In genomic region chr16:38287762-38288161, GRCm38 (mm10) we compare ENCODE assay signal across 30 mouse cellular contexts. TPM values are rescaled to one million over a fixed set of nuclear protein-coding genes. Genes with fewer than 3 reads are reported as not detected.
A peak's percentile ranks its signal among the peaks of the same experiment; 100 is the strongest.
DNase-seq lines count a peak whose midpoint lies in the region; ATAC-seq and TF ChIP-seq lines count a peak whose summit lies in the region.
"Had no signal": no experiment of that assay in that cellular context is flagged by ENCODE, and none has a peak within 500 bp of the region (broad histone marks: within the 10 kb centered on the region; RNA-seq: fewer than 3 reads in every experiment).

No protein-coding gene starts in this region.

- H3K27ac ChIP-seq in intestine, postnatal 0 days (ENCODE audit: low read depth, low read length): peak overlapping the region; percentile 87
- H3K27ac ChIP-seq in liver, embryonic 13.5 days: peak overlapping the region; percentile 58
- H3K27ac ChIP-seq in stomach, embryonic 14.5 days (ENCODE audit: low read length): no peak overlapping the region
- H3K27ac ChIP-seq in layer of hippocampus, adult 2 months: no peak overlapping the region
- H3K27ac ChIP-seq: embryonic facial prominence, embryonic 15.5 days; forebrain, embryonic 15.5 days; heart, embryonic 15.5 days; hindbrain, embryonic 15.5 days; macrophage had no signal

- H3K4me3 ChIP-seq in intestine, postnatal 0 days (ENCODE audit: low read depth, low read length): no peak overlapping the region
- no peak overlapping the region for H3K4me3 ChIP-seq in liver, embryonic 13.5 days (replicated peaks)
- H3K4me3 ChIP-seq in stomach, embryonic 14.5 days (ENCODE audit: low read depth, low read length): no peak overlapping the region
- no peak overlapping the region for H3K4me3 ChIP-seq in layer of hippocampus, adult 2 months
- H3K4me3 ChIP-seq: embryonic facial prominence, embryonic 15.5 days; forebrain, embryonic 15.5 days; heart, embryonic 15.5 days; hindbrain, embryonic 15.5 days had no signal

- 39% methylated on average over 3 of the region's 3 CpGs for WGBS in intestine, postnatal 0 days
- WGBS in liver, embryonic 13.5 days (ENCODE audit: insufficient replicate concordance): 59% methylated on average over 3 of the region's 3 CpGs
- WGBS in stomach, embryonic 14.5 days: 67% methylated on average over 3 of the region's 3 CpGs

- peak; percentile 21 for DNase-seq in embryo, embryonic 10 days (ENCODE audit: low spot score)
- DNase-seq in embryo, embryonic 11 days: no peak
- no peak for DNase-seq in liver, embryonic 13.5 days
- no peak for DNase-seq in right cerebral cortex, adult 2 months (ENCODE audit: low spot score in 2 of 2)
- DNase-seq in layer of hippocampus, adult 2 months (ENCODE audit: low spot score in 2 of 2): no peak
- no peak for DNase-seq in right cerebral cortex, postnatal 14 days
- DNase-seq: adrenal gland, postnatal 10 days; cerebellum, adult 8-10 months; cerebellum, postnatal 36 days; gastrocnemius, postnatal 10 days; heart, adult 18-20 months; heart, postnatal 36 days; midbrain, embryonic 14.5 days had no signal

- H3K4me2 ChIP-seq in intestine, postnatal 0 days (replicated peaks; ENCODE audit: low read depth): peak overlapping the region; percentile 24
- peak overlapping the region; percentile 13; the same call in 1 of the 2 replicates for H3K4me2 ChIP-seq in liver, embryonic 13.5 days
- H3K4me2 ChIP-seq in stomach, embryonic 14.5 days (replicated peaks; ENCODE audit: low read depth, low read length): no peak overlapping the region
- H3K4me2 ChIP-seq: embryonic facial prominence, embryonic 15.5 days; forebrain, embryonic 15.5 days; heart, embryonic 15.5 days; hindbrain, embryonic 15.5 days had no signal

- no peak for TF ChIP-seq CTCF in intestine, postnatal 0 days (IDR thresholded peaks at IDR 0.05; ENCODE audit: low read depth)
- no peak for TF ChIP-seq CTCF in layer of hippocampus, adult 2 months (conservative IDR thresholded peaks at IDR 0.05)

- H3K9ac ChIP-seq in intestine, postnatal 0 days (ENCODE audit: low read depth, low read length): 0 out of 2 replicates have a peak overlapping the region, but pooled peaks have one; percentile 13
- no peak overlapping the region for H3K9ac ChIP-seq in liver, embryonic 13.5 days
- H3K9ac ChIP-seq in stomach, embryonic 14.5 days (replicated peaks; ENCODE audit: low read depth, low read length): no peak overlapping the region
- H3K9ac ChIP-seq: embryonic facial prominence, embryonic 15.5 days; forebrain, embryonic 15.5 days; heart, embryonic 15.5 days; hindbrain, embryonic 15.5 days had no signal

- no peaks in the 10 kb centered on the region for H3K36me3 ChIP-seq in intestine, postnatal 0 days (ENCODE audit: control insufficient read depth, insufficient read depth)
- no peaks in the 10 kb centered on the region for H3K36me3 ChIP-seq in liver, embryonic 13.5 days
- H3K36me3 ChIP-seq in stomach, embryonic 14.5 days (ENCODE audit: control insufficient read depth, insufficient read depth, low read length): no peaks in the 10 kb centered on the region
- H3K36me3 ChIP-seq: embryonic facial prominence, embryonic 15.5 days; forebrain, embryonic 15.5 days; heart, embryonic 15.5 days; hindbrain, embryonic 15.5 days had no signal

- H3K27me3 ChIP-seq in intestine, postnatal 0 days (replicated peaks; ENCODE audit: control insufficient read depth, insufficient read depth, low read length): no peaks in the 10 kb centered on the region
- H3K27me3 ChIP-seq in liver, embryonic 13.5 days: no peaks in the 10 kb centered on the region
- H3K27me3 ChIP-seq in stomach, embryonic 14.5 days (ENCODE audit: control insufficient read depth, insufficient read depth, low read length): no peaks in the 10 kb centered on the region
- H3K27me3 ChIP-seq: embryonic facial prominence, embryonic 15.5 days; forebrain, embryonic 15.5 days; heart, embryonic 15.5 days; hindbrain, embryonic 15.5 days had no signal

- peak; percentile 66 for ATAC-seq in intestine, postnatal 0 days
- peak; percentile 57 for ATAC-seq in liver, embryonic 13.5 days (ENCODE audit: low read depth)
- peak; percentile 46; the same call in 1 of the 2 replicates for ATAC-seq in stomach, embryonic 14.5 days (ENCODE audit: insufficient number of reproducible peaks, insufficient read depth, low FRiP score, low read depth)
- ATAC-seq: activated CD4-positive, CD25-positive, alpha-beta regulatory T cell, adult 4 months; forebrain, embryonic 15.5 days had no signal

- 0 out of 2 replicates have a peak, but pooled peaks cover 4% of the 10 kb centered on the region for H3K4me1 ChIP-seq in intestine, postnatal 0 days (replicated peaks; ENCODE audit: control insufficient read depth, insufficient read depth, low read length)
- peaks cover 25% of the 10 kb centered on the region for H3K4me1 ChIP-seq in liver, embryonic 13.5 days (replicated peaks)
- peaks cover 11% of the 10 kb centered on the region; the same call in 1 of the 2 replicates for H3K4me1 ChIP-seq in stomach, embryonic 14.5 days (ENCODE audit: control insufficient read depth, insufficient read depth, low read length)
- H3K4me1 ChIP-seq: embryonic facial prominence, embryonic 15.5 days; forebrain, embryonic 15.5 days; hindbrain, embryonic 15.5 days had no signal

- no peaks in the 10 kb centered on the region for H3K9me3 ChIP-seq in intestine, postnatal 0 days (ENCODE audit: control insufficient read depth)
- no peaks in the 10 kb centered on the region for H3K9me3 ChIP-seq in liver, embryonic 13.5 days (replicated peaks)
- no peaks in the 10 kb centered on the region for H3K9me3 ChIP-seq in stomach, embryonic 14.5 days (ENCODE audit: control insufficient read depth, low read depth, low read length)
- H3K9me3 ChIP-seq: embryonic facial prominence, embryonic 15.5 days; forebrain, embryonic 15.5 days; heart, embryonic 15.5 days; hindbrain, embryonic 15.5 days had no signal

RNA-seq across cellular contexts. Expression of gene Nr1i2, which starts 6.9 kb away (rescaled TPM):
- 23.1 and 26.0 TPM in 2 replicates for polyA plus RNA-seq in intestine, postnatal 0 days (2015; fragmentation: Nextera tagmentation; extraction: Ambion mirVana)
- polyA plus RNA-seq in liver, embryonic 13.5 days (2015; fragmentation: Nextera tagmentation; extraction: Ambion mirVana): 2.6 and 2.8 TPM in 2 replicates
- 2.6 and 4.1 TPM in 2 replicates for polyA plus RNA-seq in stomach, embryonic 14.5 days (2014; fragmentation: Nextera tagmentation; extraction: Ambion mirVana)
- total RNA-seq in layer of hippocampus, adult 2 months (2021): not detected
- total RNA-seq: gastrocnemius, postnatal 10 days; heart, adult 18-20 months; heart, postnatal 36 days; layer of hippocampus, adult 8-10 months; left cerebral cortex, postnatal 25 days had no signal
- polyA plus RNA-seq: activated CD4-positive, CD25-positive, alpha-beta regulatory T cell, adult 4 months; brain, embryonic 14.5 days; embryonic facial prominence, embryonic 15.5 days; forebrain, embryonic 15.5 days; heart, embryonic 15.5 days; hindbrain, embryonic 15.5 days; lung, embryonic 16.5 days; macrophage; midbrain, embryonic 14.5 days; neural tube, embryonic 11.5 days had no signal

RNA-seq across cellular contexts. Expression of gene Maats1, which starts 54.2 kb away (rescaled TPM):
- polyA plus RNA-seq in intestine, postnatal 0 days (2015; fragmentation: Nextera tagmentation; extraction: Ambion mirVana): 0.88 and 1.0 TPM in 2 replicates
- polyA plus RNA-seq in liver, embryonic 13.5 days (2015; fragmentation: Nextera tagmentation; extraction: Ambion mirVana): 0.05 TPM in 1 of 2 replicates, not detected in the other
- polyA plus RNA-seq in stomach, embryonic 14.5 days (2014; fragmentation: Nextera tagmentation; extraction: Ambion mirVana): 0.18 TPM in 1 of 2 replicates, not detected in the other
- total RNA-seq in layer of hippocampus, adult 2 months (2021): 1 to 10 TPM; 1.1 to 1.3 TPM
- total RNA-seq: heart, postnatal 36 days had no signal
- polyA plus RNA-seq: intestine, embryonic 14.5 days; kidney, embryonic 14.5 days; macrophage had no signal

RNA-seq across cellular contexts. Expression of gene Cox17, which starts 59.0 kb away (rescaled TPM):
- polyA plus RNA-seq in intestine, postnatal 0 days (2015; fragmentation: Nextera tagmentation; extraction: Ambion mirVana): 557 and 587 TPM in 2 replicates
- 331 and 350 TPM in 2 replicates for polyA plus RNA-seq in liver, embryonic 13.5 days (2015; fragmentation: Nextera tagmentation; extraction: Ambion mirVana)
- 135 and 147 TPM in 2 replicates for polyA plus RNA-seq in stomach, embryonic 14.5 days (2014; fragmentation: Nextera tagmentation; extraction: Ambion mirVana)
- total RNA-seq in layer of hippocampus, adult 2 months (2021): 100 to 1,000 TPM; 123 to 126 TPM

RNA-seq across cellular contexts. Expression of gene Gm21987, which starts 59.1 kb away (rescaled TPM):
- 0.38 TPM in 1 of 2 replicates, not detected in the other for polyA plus RNA-seq in intestine, postnatal 0 days (2015; fragmentation: Nextera tagmentation; extraction: Ambion mirVana)
- not detected in 2 replicates for polyA plus RNA-seq in liver, embryonic 13.5 days (2015; fragmentation: Nextera tagmentation; extraction: Ambion mirVana)
- polyA plus RNA-seq in stomach, embryonic 14.5 days (2014; fragmentation: Nextera tagmentation; extraction: Ambion mirVana): not detected in 2 replicates
- not detected for total RNA-seq in layer of hippocampus, adult 2 months (2021)
- total RNA-seq: adrenal gland, postnatal 10 days; gastrocnemius, postnatal 10 days; heart, postnatal 36 days had no signal
- polyA plus RNA-seq: activated CD4-positive, CD25-positive, alpha-beta regulatory T cell, adult 4 months; brain, embryonic 14.5 days; embryonic facial prominence, embryonic 15.5 days; forebrain, embryonic 15.5 days; hindbrain, embryonic 15.5 days; kidney, embryonic 14.5 days; limb, embryonic 14.5 days; macrophage; midbrain, embryonic 14.5 days; neural tube, embryonic 11.5 days; testis, adult 2 months had no signal

Comparison
In these comparisons a context has a peak if more than half of its experiments do, and no peak if none do; other contexts are left out.
1. H3K27ac ChIP-seq: peak in intestine, postnatal 0 days (single experiment) and liver, embryonic 13.5 days (single experiment); none in stomach, embryonic 14.5 days (single experiment) and layer of hippocampus, adult 2 months (single experiment).
2. Peak in every context shown above with its lines, with median percentiles within 50 percentile points of each other: ATAC-seq.